Mouse (Mus musculus): Measurements from ENCODE around the gene Eif4b. TPM values are rescaled to one million over a fixed set of nuclear protein-coding genes. Genes with fewer than 3 reads are reported as not detected.

The Eif4b gene
- total RNA-seq (2014; rRNA removed) (119 and 130 TPM in 2 replicates), polyA plus RNA-seq (2012; rRNA removed) (70.5 and 73.8 TPM in 2 replicates)

GRCm38 (mm10) chr15:102073559-102074069 lies at the start of gene Eif4b:
Gene Eif4b, plus strand, starts transcription at chr15:102073773.
- H3K79me2 ChIP-seq (ENCODE audit: control insufficient read depth, insufficient read depth, low read length), result peaks cover 22% of the 10 kb centered on the region; the same call in 1 of the 2 replicates
- peak; percentile 44; the same call in 1 of the 2 replicates for TF ChIP-seq POLR2A (IDR thresholded peaks at IDR 0.05; ENCODE audit: extremely low read depth, insufficient read depth, low read length)
- no peak for TF ChIP-seq CTCF (IDR thresholded peaks at IDR 0.05; ENCODE audit: low read depth, low read length)
- H3K27ac ChIP-seq (replicated peaks; ENCODE audit: insufficient read depth, low read depth, low read length), result peak within 1 kb of the TSS; percentile 98
- DNase-seq (ENCODE audit: extremely low read depth, low read depth, low spot score), result peak; percentile 94
- H3K36me3 ChIP-seq (ENCODE audit: control insufficient read depth, insufficient read depth, low read length), result no peaks in the 10 kb centered on the region
- no peaks in the 10 kb centered on the region for H3K27me3 ChIP-seq (ENCODE audit: control insufficient read depth, insufficient read depth, low read length)
- H3K4me3 ChIP-seq (ENCODE audit: insufficient read depth, low read depth, low read length), result peak within 1 kb of the TSS; percentile 96
- peaks cover 15% of the 10 kb centered on the region; the same call in 1 of the 2 replicates for H3K4me1 ChIP-seq (ENCODE audit: control insufficient read depth, insufficient read depth, low read length)
- peak within 1 kb of the TSS; percentile 98 for H3K9ac ChIP-seq (ENCODE audit: low read depth, low read length)
- WGBS, result under 1% methylated on average over 58 of the region's 58 CpGs

- H3K27ac ChIP-seq (replicated peaks; ENCODE audit: insufficient read depth, low read depth, low read length), result no peak overlapping the region
- 26% methylated on average over 8 of the region's 8 CpGs for WGBS
- no peak overlapping the region for H3K4me3 ChIP-seq (ENCODE audit: insufficient read depth, low read depth, low read length)
- no peaks in the 10 kb centered on the region for H3K27me3 ChIP-seq (ENCODE audit: control insufficient read depth, insufficient read depth, low read length)
- TF ChIP-seq POLR2A (IDR thresholded peaks at IDR 0.05; ENCODE audit: extremely low read depth, insufficient read depth, low read length) (no peak), CTCF (IDR thresholded peaks at IDR 0.05; ENCODE audit: low read depth, low read length) (no peak)
- H3K4me1 ChIP-seq (ENCODE audit: control insufficient read depth, insufficient read depth, low read length), result peaks cover 14% of the 10 kb centered on the region
- no peaks in the 10 kb centered on the region for H3K79me2 ChIP-seq (ENCODE audit: control insufficient read depth, insufficient read depth, low read length)
- no peaks in the 10 kb centered on the region for H3K36me3 ChIP-seq (ENCODE audit: control insufficient read depth, insufficient read depth, low read length)
- no peak for DNase-seq (ENCODE audit: extremely low read depth, low read depth, low spot score)
- H3K9ac ChIP-seq (ENCODE audit: low read depth, low read length), result no peak overlapping the region
These were observed 49.7 kb upstream of the Eif4b start for GRCm38 (mm10) chr15:102023888-102024287.

- 12% methylated on average over 22 of the region's 22 CpGs for WGBS
- DNase-seq (ENCODE audit: extremely low read depth, low read depth, low spot score), result peak; percentile 82
- peak overlapping the region; percentile 5; the same call in 1 of the 2 replicates for H3K9ac ChIP-seq (ENCODE audit: low read depth, low read length)
These were observed 48.3 kb upstream of the Eif4b start for GRCm38 (mm10) chr15:102025136-102025872.

GRCm38 (mm10) chr15:102026430-102026829 lies 47.1 kb upstream of the Eif4b start:
- peak; percentile 98 for DNase-seq (ENCODE audit: extremely low read depth, low read depth, low spot score)
- H3K27me3 ChIP-seq (ENCODE audit: control insufficient read depth, insufficient read depth, low read length), result no peaks in the 10 kb centered on the region
- TF ChIP-seq POLR2A (IDR thresholded peaks at IDR 0.05; ENCODE audit: extremely low read depth, insufficient read depth, low read length), result no peak
- TF ChIP-seq CTCF (IDR thresholded peaks at IDR 0.05; ENCODE audit: low read depth, low read length), result peak; percentile 23; the same call in 1 of the 2 replicates
- no peaks in the 10 kb centered on the region for H3K79me2 ChIP-seq (ENCODE audit: control insufficient read depth, insufficient read depth, low read length)
- H3K36me3 ChIP-seq (ENCODE audit: control insufficient read depth, insufficient read depth, low read length), result peaks cover 18% of the 10 kb centered on the region
- 6% methylated on average over 12 of the region's 12 CpGs for WGBS
- H3K4me3 ChIP-seq (ENCODE audit: insufficient read depth, low read depth, low read length), result peak overlapping the region; percentile 18; the same call in 1 of the 2 replicates
- peaks cover 19% of the 10 kb centered on the region for H3K4me1 ChIP-seq (ENCODE audit: control insufficient read depth, insufficient read depth, low read length)
- peak overlapping the region; percentile 47; the same call in 1 of the 2 replicates for H3K9ac ChIP-seq (ENCODE audit: low read depth, low read length)
- peak overlapping the region; percentile 91 for H3K27ac ChIP-seq (replicated peaks; ENCODE audit: insufficient read depth, low read depth, low read length)

More at GRCm38 (mm10) chr15:102025136-102025872, 48.3 kb upstream of the Eif4b start:
- Histone ChIP-seq H3K4me3 (ENCODE audit: insufficient read depth, low read depth, low read length) (no peak overlapping the region), H3K79me2 (ENCODE audit: control insufficient read depth, insufficient read depth, low read length) (no peaks in the 10 kb centered on the region), H3K27me3 (ENCODE audit: control insufficient read depth, insufficient read depth, low read length) (no peaks in the 10 kb centered on the region), H3K4me1 (ENCODE audit: control insufficient read depth, insufficient read depth, low read length) (peaks cover 19% of the 10 kb centered on the region), H3K36me3 (ENCODE audit: control insufficient read depth, insufficient read depth, low read length) (peaks cover 10% of the 10 kb centered on the region), H3K27ac (replicated peaks; ENCODE audit: insufficient read depth, low read depth, low read length) (peak overlapping the region; percentile 70)
- TF ChIP-seq POLR2A (IDR thresholded peaks at IDR 0.05; ENCODE audit: extremely low read depth, insufficient read depth, low read length) (no peak), CTCF (IDR thresholded peaks at IDR 0.05; ENCODE audit: low read depth, low read length) (no peak)

- Histone ChIP-seq H3K79me2 (ENCODE audit: control insufficient read depth, insufficient read depth, low read length) (no peaks in the 10 kb centered on the region), H3K9ac (ENCODE audit: low read depth, low read length) (peak within 1 kb of the TSS; percentile 94), H3K27ac (replicated peaks; ENCODE audit: insufficient read depth, low read depth, low read length) (peak within 1 kb of the TSS; percentile 92), H3K36me3 (ENCODE audit: control insufficient read depth, insufficient read depth, low read length) (peaks cover 26% of the 10 kb centered on the region), H3K4me3 (ENCODE audit: insufficient read depth, low read depth, low read length) (peak within 1 kb of the TSS; percentile 87), H3K27me3 (ENCODE audit: control insufficient read depth, insufficient read depth, low read length) (no peaks in the 10 kb centered on the region), H3K4me1 (ENCODE audit: control insufficient read depth, insufficient read depth, low read length) (peaks cover 19% of the 10 kb centered on the region)
- TF ChIP-seq POLR2A (IDR thresholded peaks at IDR 0.05; ENCODE audit: extremely low read depth, insufficient read depth, low read length) (peak; percentile 93), CTCF (IDR thresholded peaks at IDR 0.05; ENCODE audit: low read depth, low read length) (no peak)
- WGBS, result 2% methylated on average over 28 of the region's 28 CpGs
- DNase-seq (ENCODE audit: extremely low read depth, low read depth, low spot score), result peak; percentile 74
These were observed 45.5 kb upstream of the Eif4b start, which contains the start of gene Krt18 for GRCm38 (mm10) chr15:102028040-102028439. Gene Krt18, plus strand, starts transcription at chr15:102028180.
